Mouse (Mus musculus) right cerebral cortex, adult 18-20 months (tissue): ENCODE results near the gene Ovol3.
A peak's percentile ranks its signal among the peaks of the same experiment; 100 is the strongest.

Experiments used
- DNase-seq: peaks from one replicate; pipeline ENCODE4 v3.0.0; 2022; ENCODE audit warnings: mixed read lengths

Ovol3 gene

GRCm38 (mm10) chr7:30193013-30193412 is 42.5 kb downstream of the Ovol3 start:
- DNase-seq, result no peak

- DNase-seq, result no peak
Observed at GRCm38 (mm10) chr7:30192088-30192487, 43.4 kb downstream of the Ovol3 start.

- no peak for DNase-seq
Observed at GRCm38 (mm10) chr7:30189116-30189491, 46.4 kb downstream of the Ovol3 start.

DNA sequence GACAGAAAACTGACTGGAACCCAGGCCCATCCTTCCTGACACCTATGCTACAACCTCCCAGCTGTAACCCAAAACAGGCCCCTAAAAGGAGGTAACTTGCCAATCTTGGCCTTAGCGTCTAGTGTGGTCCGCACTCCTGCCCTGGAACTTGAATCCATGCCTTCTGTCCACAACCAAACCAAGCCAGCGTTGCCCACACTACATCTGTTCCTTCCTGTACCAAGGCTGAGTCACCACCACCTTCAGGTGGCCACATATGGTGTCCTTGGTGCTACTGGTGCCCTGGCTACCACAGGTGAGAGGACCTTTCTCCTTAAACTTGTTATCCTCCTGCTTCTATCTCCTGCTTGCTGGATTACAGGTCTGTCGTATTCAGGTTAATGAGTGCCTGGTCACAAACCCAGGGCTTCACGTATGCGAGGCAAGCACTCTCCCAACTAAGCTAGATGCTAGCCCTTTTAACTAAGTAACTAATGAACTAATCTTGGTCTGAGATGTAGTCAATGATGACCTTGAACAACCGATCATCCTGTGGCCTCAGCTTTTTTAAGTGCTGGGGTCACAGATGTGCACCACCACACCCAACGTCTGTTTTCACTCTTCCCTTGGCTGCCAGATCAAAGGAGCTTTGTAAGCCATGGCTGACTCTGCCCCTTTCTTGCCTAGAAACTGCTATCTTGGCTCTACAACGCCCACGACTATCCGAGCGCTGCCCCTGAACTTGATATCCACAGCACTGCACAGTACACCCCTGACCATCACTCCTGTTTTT is 47.0 kb downstream of the Ovol3 start:
- DNase-seq, result no peak

- no peak for DNase-seq
Observed at GRCm38 (mm10) chr7:30184641-30185348, 50.7 kb downstream of the Ovol3 start.

- peak; percentile 68 for DNase-seq
Observed at GRCm38 (mm10) chr7:30183879-30184289, 51.6 kb downstream of the Ovol3 start, which contains the start of gene Cox7a1. Gene Cox7a1 (plus strand): TSS chr7:30184144.
